Mouse (Mus musculus) heart, embryonic 12.5 days (tissue): ENCODE data around the gene Uox. TPM values are rescaled to one million over a fixed set of nuclear protein-coding genes. Genes with fewer than 3 reads are reported as not detected.

Experiments
- ATAC-seq: fragments of 200-750 bp; cut with Nextera tagmentation; 2 replicates; pipeline ENCODE4 v1.8.0; 2017; ENCODE audit warnings: moderate TSS enrichment, moderate library complexity; ENCODE audit not compliant: insufficient number of reproducible peaks, low FRiP score
- H3K27ac ChIP-seq: fragments of 300-500 bp; sonication (generic); 2 replicates; pipeline ENCODE4 v1.5.1; 2016; ENCODE audit warnings: mild to moderate bottlenecking, moderate library complexity; ENCODE audit not compliant: poor library complexity, severe bottlenecking
- H3K27me3 ChIP-seq: fragments of 300-500 bp; sonication (generic); replicated peaks from 2 replicates; pipeline ENCODE4 v1.6.1; 2016; ENCODE audit warnings: mild to moderate bottlenecking, moderate library complexity
- H3K36me3 ChIP-seq: fragments of 300-500 bp; sonication (generic); 2 replicates; pipeline ENCODE4 v1.6.1; 2016; ENCODE audit warnings: mild to moderate bottlenecking, moderate library complexity
- H3K4me1 ChIP-seq: fragments of 300-500 bp; sonication (generic); replicated peaks from 2 replicates; pipeline ENCODE4 v1.6.1; 2016; ENCODE audit warnings: mild to moderate bottlenecking
- H3K4me2 ChIP-seq: fragments of 300-500 bp; sonication (generic); 2 replicates; pipeline ENCODE4 v1.6.1; 2016; ENCODE audit warnings: mild to moderate bottlenecking, moderate library complexity
- H3K4me3 ChIP-seq: fragments of 300-500 bp; sonication (generic); 2 replicates; pipeline ENCODE4 v1.5.1; 2016; ENCODE audit warnings: mild to moderate bottlenecking
- H3K9ac ChIP-seq: fragments of 300-500 bp; sonication (generic); 2 replicates; pipeline ENCODE4 v1.6.1; 2016; ENCODE audit warnings: mild to moderate bottlenecking, moderate library complexity
- H3K9me3 ChIP-seq: fragments of 300-500 bp; sonication (generic); replicated peaks from 2 replicates; pipeline ENCODE4 v1.6.1; 2016; ENCODE audit warnings: mild to moderate bottlenecking, moderate library complexity
- whole genome bisulfite sequencing: fragments of 180-500 bp; shearing (Covaris S2); methylation state at CpG from one replicate; pipeline ENCODE4 v1.1.7; 2016; 5-methylcytosine and 5-hydroxymethylcytosine counted together
- polyA plus RNA-seq: library from polyadenylated mRNA; unstranded; fragments of >200 nt; fragmentation: Nextera tagmentation; extraction: Ambion mirVana; gene quantifications from 2 replicates; pipeline ENCODE4 v1.2.1, GENCODE M21; 2016

Uox gene
- polyA plus RNA-seq, 1 experiment from 2014 or later: 0.08 TPM

- Histone ChIP-seq H3K9me3 (no peaks in the 10 kb centered on the region), H3K9ac (no peak overlapping the region), H3K4me2 (no peak overlapping the region), H3K27ac (no peak overlapping the region), H3K4me3 (no peak overlapping the region), H3K36me3 (no peaks in the 10 kb centered on the region), H3K4me1 (peaks cover under 1% of the 10 kb centered on the region; the same call in 1 of the 2 replicates), H3K27me3 (no peaks in the 10 kb centered on the region)
- no peak for ATAC-seq
- WGBS: 69% methylated on average over 4 of the region's 4 CpGs
Measured at GRCm38 (mm10) chr3:146625766-146626165, 55.5 kb downstream of the Uox start.

- Histone ChIP-seq H3K9me3 (no peaks in the 10 kb centered on the region), H3K27me3 (no peaks in the 10 kb centered on the region), H3K4me3 (no peak overlapping the region), H3K27ac (no peak overlapping the region), H3K4me1 (no peaks in the 10 kb centered on the region), H3K36me3 (no peaks in the 10 kb centered on the region), H3K4me2 (no peak overlapping the region), H3K9ac (no peak overlapping the region)
- no peak for ATAC-seq
- WGBS: 60% methylated on average over 8 of the region's 8 CpGs
Measured at GRCm38 (mm10) chr3:146628227-146628982, 58.2 kb downstream of the Uox start.

- Histone ChIP-seq H3K27ac (no peak overlapping the region), H3K9me3 (0 out of 2 replicates have a peak, but pooled peaks cover 4% of the 10 kb centered on the region), H3K4me2 (no peak overlapping the region), H3K4me1 (no peaks in the 10 kb centered on the region), H3K27me3 (no peaks in the 10 kb centered on the region), H3K36me3 (no peaks in the 10 kb centered on the region), H3K4me3 (no peak overlapping the region), H3K9ac (no peak overlapping the region)
- WGBS: 77% methylated on average over 5 of the region's 5 CpGs
- no peak for ATAC-seq
Measured at GRCm38 (mm10) chr3:146632506-146632905, 62.3 kb downstream of the Uox start.

GRCm38 (mm10) chr3:146641818-146642427, 71.7 kb downstream of the Uox start:
- no peak overlapping the region for H3K4me3 ChIP-seq
- H3K4me2 ChIP-seq: no peak overlapping the region
- 42% methylated on average over 4 of the region's 4 CpGs for WGBS
- peaks cover 9% of the 10 kb centered on the region; the same call in 1 of the 2 replicates for H3K4me1 ChIP-seq
- ATAC-seq: no peak
- no peak overlapping the region for H3K9ac ChIP-seq
- H3K9me3 ChIP-seq: peaks cover 5% of the 10 kb centered on the region; the same call in 1 of the 2 replicates
- no peak overlapping the region for H3K27ac ChIP-seq
- no peaks in the 10 kb centered on the region for H3K27me3 ChIP-seq
- no peaks in the 10 kb centered on the region for H3K36me3 ChIP-seq

- 73% methylated on average over 10 of the region's 10 CpGs for WGBS
- H3K9ac ChIP-seq: no peak overlapping the region
- no peaks in the 10 kb centered on the region for H3K27me3 ChIP-seq
- H3K4me3 ChIP-seq: no peak overlapping the region
- peaks cover 27% of the 10 kb centered on the region for H3K4me1 ChIP-seq
- no peak overlapping the region for H3K27ac ChIP-seq
- ATAC-seq: no peak
- no peak overlapping the region for H3K4me2 ChIP-seq
- no peaks in the 10 kb centered on the region for H3K9me3 ChIP-seq
- H3K36me3 ChIP-seq: no peaks in the 10 kb centered on the region
Measured at GRCm38 (mm10) chr3:146649311-146649894, 79.2 kb downstream of the Uox start.

- H3K4me3 ChIP-seq: no peak overlapping the region
- no peaks in the 10 kb centered on the region for H3K27me3 ChIP-seq
- WGBS: 80% methylated on average over 10 of the region's 10 CpGs
- H3K9ac ChIP-seq: no peak overlapping the region
- no peaks in the 10 kb centered on the region for H3K9me3 ChIP-seq
- peaks cover 33% of the 10 kb centered on the region for H3K4me1 ChIP-seq
- no peak overlapping the region for H3K4me2 ChIP-seq
- no peak overlapping the region for H3K27ac ChIP-seq
- ATAC-seq: no peak
- no peaks in the 10 kb centered on the region for H3K36me3 ChIP-seq
Measured at GRCm38 (mm10) chr3:146650716-146651115, 80.5 kb downstream of the Uox start.

GRCm38 (mm10) chr3:146651217-146651616, 81.0 kb downstream of the Uox start, which contains the start of gene 4930503B20Rik:
4930503B20Rik (minus strand) TSS chr3:146651317.
- H3K9me3 ChIP-seq: no peaks in the 10 kb centered on the region
- no peak within 1 kb of the TSS for H3K4me2 ChIP-seq
- H3K4me1 ChIP-seq: peaks cover 31% of the 10 kb centered on the region
- no peak within 1 kb of the TSS for H3K9ac ChIP-seq
- no peak within 1 kb of the TSS for H3K27ac ChIP-seq
- H3K4me3 ChIP-seq: no peak within 1 kb of the TSS
- no peak for ATAC-seq
- WGBS: 65% methylated on average over 3 of the region's 3 CpGs
- no peaks in the 10 kb centered on the region for H3K27me3 ChIP-seq
- no peaks in the 10 kb centered on the region for H3K36me3 ChIP-seq

GRCm38 (mm10) chr3:146652431-146652830, 82.2 kb downstream of the Uox start:
- 83% methylated on average over 5 of the region's 5 CpGs for WGBS
- Histone ChIP-seq H3K27ac (no peak overlapping the region), H3K36me3 (no peaks in the 10 kb centered on the region)

GRCm38 (mm10) chr3:146653692-146654091, 83.5 kb downstream of the Uox start:
- ATAC-seq: peak; percentile 56
- peak overlapping the region; percentile 14; the same call in 1 of the 2 replicates for H3K27ac ChIP-seq
- no peak overlapping the region for H3K9ac ChIP-seq
- 18% methylated on average over 6 of the region's 6 CpGs for WGBS
- peaks cover 25% of the 10 kb centered on the region for H3K4me1 ChIP-seq
- H3K4me3 ChIP-seq: no peak overlapping the region
- H3K9me3 ChIP-seq: no peaks in the 10 kb centered on the region
- no peaks in the 10 kb centered on the region for H3K27me3 ChIP-seq
- H3K36me3 ChIP-seq: no peaks in the 10 kb centered on the region
- H3K4me2 ChIP-seq: no peak overlapping the region

More at GRCm38 (mm10) chr3:146652431-146652830, 82.2 kb downstream of the Uox start:
- Histone ChIP-seq H3K9ac (no peak overlapping the region), H3K4me2 (no peak overlapping the region), H3K4me1 (peaks cover 25% of the 10 kb centered on the region), H3K9me3 (no peaks in the 10 kb centered on the region), H3K27me3 (no peaks in the 10 kb centered on the region), H3K4me3 (no peak overlapping the region)
- ATAC-seq: no peak

GRCm38 (mm10) chr3:146655111-146655577, 84.9 kb downstream of the Uox start:
- Histone ChIP-seq H3K4me2 (no peak overlapping the region), H3K27ac (peak overlapping the region; percentile 71)

GRCm38 (mm10) chr3:146657433-146657832, 87.2 kb downstream of the Uox start:
- no peak for ATAC-seq
- Histone ChIP-seq H3K27ac (no peak overlapping the region), H3K36me3 (no peaks in the 10 kb centered on the region), H3K27me3 (no peaks in the 10 kb centered on the region), H3K4me1 (peaks cover 28% of the 10 kb centered on the region), H3K4me2 (no peak overlapping the region), H3K9me3 (no peaks in the 10 kb centered on the region), H3K9ac (no peak overlapping the region), H3K4me3 (no peak overlapping the region)
- WGBS: 86% methylated on average over 5 of the region's 5 CpGs

More at GRCm38 (mm10) chr3:146655111-146655577, 84.9 kb downstream of the Uox start:
- Histone ChIP-seq H3K4me3 (no peak overlapping the region), H3K9me3 (no peaks in the 10 kb centered on the region), H3K27me3 (no peaks in the 10 kb centered on the region), H3K9ac (no peak overlapping the region), H3K36me3 (no peaks in the 10 kb centered on the region), H3K4me1 (peaks cover 25% of the 10 kb centered on the region)
- WGBS: 50% methylated on average over 2 of the region's 2 CpGs
- ATAC-seq: peak; percentile 88
